Mouse (Mus musculus) c-Kit-negative CD71-positive TER-119-positive erythroid progenitor cells, embryonic 14.5 days (primary cell): ENCODE data around the gene Adam1a.

Experiments
- DNase-seq: peaks from one replicate; pipeline ENCODE4 v3.0.0-alpha.2; 2013; ENCODE audit warnings: low read depth, low spot score

Adam1a gene

DNA sequence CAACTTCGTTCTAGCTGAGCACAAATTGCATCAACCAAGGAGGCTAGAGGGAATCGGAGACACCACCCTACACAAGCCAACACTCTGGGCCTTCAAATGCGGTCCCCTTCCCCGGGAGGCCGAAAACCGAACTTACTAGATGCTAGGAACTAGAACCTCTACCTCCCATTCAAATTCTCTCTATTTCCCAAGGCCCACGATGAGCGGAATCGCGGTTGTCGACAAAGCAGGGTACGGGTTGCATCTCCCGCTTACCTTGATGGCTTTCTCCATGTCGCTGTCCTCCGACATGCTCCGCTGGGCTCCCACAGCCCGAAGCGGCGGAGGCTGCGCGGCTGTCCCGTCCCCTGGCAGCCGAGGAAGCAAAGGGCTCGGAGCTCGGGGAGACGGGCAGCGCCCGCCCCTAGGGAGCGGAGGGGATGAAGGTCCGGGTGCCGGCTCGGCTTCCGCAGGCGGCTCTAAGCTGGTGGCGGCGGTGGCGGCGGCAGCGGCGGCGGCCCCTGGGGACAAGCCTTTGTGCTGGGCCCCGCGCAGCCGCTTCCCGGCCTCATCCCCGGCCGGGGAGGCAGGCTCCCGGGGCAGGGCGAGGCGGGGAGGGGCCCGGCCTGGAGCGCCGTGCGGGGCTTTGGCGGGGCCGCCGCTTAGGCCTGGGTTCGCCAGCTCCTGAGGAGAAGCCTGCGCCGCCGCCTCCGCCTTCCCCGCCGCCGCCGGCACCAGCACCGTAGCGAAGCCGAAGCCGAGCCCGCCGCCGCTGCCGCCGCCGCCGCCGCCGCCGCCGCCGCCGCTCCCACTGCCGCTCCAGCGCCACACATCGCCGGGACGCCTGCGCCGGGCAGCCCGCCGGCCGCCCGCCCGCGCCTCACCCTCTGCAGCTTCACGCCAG, at the start of gene Adam1a, which contains the start of gene Gm42878:
Gene Adam1a, minus strand, starts transcription at position 573 of the 883 bp plus-strand sequence.
Gene Gm42878, minus strand, starts transcription at position 573 of the 883 bp plus-strand sequence.
- peak; percentile 48 for DNase-seq

DNA sequence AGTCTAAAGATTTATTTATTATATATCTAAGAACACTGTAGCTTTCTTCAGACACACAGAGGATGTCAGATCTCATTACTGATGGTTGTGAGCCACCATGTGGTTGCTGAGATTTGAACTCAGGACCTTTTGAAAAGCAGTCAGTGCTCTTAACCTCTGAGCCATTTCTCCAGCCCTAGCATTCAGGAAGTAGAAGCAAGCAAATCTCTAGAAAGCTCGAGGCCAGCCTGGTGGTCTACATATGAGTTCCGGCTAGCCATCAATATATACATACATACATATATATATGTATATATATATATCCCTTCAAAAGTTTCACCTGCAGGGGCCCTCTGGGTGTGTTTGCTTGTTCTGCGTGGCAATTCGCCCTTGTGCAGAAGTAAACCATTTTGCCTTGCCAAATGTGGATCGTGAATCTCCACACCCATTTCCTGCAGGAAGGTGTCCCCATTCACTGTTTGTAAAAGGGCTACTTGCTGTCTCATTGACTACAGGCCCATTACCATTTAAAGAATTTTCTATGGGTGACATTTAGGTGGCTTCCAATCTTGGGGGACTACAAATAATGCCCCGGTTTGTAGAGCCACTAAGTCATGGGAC, 49.5 kb upstream of the Adam1a start:
- no peak for DNase-seq

- DNase-seq: peak; percentile 64
Measured at GRCm38 (mm10) chr5:121593451-121594401, 48.4 kb upstream of the Adam1a start, which contains the start of gene Aldh2. Gene Aldh2 (minus strand): TSS chr5:121593824.

DNA sequence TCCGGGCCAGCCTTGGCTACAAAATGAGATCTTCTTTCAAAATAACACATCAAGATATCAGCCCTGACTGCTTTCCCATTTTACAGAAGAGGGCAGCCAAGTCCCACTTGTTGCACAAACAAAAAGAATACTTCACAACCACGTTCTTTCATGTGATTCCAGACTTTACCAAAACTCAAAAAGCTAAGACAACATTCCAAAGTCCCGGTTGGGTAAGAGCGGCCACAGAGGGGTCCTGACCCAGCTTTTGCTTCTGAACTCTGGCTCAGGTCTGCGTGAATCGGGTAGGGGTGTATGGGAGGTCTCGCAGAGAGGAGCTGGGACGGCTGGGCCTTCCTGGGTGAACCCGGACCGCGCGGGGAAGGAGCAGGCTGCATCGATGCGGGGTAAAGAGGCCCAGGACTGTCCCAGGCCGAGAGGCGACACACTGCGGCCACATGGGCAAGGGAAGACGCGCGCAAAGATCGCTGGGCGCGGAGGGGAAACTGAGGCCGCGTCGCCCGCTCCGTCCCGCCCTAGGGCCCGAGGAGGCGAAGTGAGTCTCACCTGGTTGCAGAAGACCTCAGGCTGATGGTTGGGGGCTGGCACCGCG, 47.6 kb upstream of the Adam1a start:
- no peak for DNase-seq

DNA sequence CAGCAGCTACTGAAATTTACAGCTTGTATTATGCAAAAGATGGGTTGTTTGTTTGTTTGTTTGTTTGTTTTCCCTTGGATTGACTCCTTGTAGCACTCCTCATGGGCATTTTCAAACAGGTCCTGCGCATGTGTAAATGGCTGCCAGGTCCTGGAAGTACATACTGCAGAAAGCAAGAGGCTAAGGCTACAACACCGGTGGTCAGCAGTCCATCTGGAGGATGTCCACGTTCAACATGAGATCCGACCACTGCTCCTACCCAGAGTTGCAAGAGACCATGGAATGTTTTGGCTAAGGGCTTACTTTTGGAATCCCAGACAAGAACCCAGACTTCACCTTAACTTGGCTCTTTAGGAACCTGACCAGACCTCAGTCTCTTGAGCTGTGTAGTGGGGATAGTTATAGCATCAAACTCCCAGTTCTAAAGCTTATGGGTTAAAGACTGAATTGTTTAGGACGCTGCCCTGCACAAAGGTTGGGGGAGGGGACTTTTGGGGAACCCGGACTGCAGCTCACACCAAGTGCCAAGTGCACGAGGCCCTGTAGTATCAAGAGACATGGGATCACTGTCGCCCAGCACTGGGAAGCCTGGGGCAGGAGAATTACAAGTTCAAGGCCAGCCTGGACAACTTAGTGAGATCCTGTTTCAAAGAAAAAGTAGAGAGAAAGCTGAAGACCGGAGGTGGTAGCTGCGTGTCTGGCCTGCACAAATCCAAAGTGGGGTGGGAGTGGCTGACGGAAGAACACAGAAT, 47.0 kb upstream of the Adam1a start:
- DNase-seq: no peak

DNA sequence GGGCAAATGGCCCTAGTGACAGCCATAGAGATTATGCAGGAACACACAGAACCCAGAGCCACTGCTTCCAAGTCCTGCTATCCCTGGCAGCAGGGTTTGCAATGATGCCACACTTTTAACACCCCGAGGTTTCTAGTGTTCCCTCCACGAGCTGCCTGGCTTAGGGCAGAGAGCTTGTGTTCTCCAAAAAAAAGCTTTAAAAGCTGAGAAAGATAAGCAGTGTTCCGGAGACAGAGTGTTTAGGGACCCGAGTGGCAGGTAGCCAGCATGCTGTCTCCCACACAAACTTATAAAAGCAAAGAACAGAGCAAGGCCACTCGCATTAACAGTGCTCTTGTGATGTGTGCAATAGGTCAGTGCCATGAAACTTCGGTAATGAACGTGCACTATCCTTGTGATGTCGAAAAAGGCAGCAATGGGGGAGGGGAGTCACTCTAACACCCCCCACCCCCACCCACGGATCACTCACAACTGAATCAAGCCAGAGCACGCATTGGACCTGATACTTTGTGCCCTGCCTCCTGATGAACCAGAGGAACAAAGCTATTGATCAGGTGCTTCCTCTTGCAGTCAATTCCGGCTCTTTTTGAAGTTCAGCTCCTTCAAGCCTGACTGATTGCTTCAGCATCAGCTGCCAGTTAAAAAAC, 46.3 kb upstream of the Adam1a start:
- DNase-seq: no peak

GRCm38 (mm10) chr5:121589928-121590327, 44.6 kb upstream of the Adam1a start:
- DNase-seq: no peak

DNA sequence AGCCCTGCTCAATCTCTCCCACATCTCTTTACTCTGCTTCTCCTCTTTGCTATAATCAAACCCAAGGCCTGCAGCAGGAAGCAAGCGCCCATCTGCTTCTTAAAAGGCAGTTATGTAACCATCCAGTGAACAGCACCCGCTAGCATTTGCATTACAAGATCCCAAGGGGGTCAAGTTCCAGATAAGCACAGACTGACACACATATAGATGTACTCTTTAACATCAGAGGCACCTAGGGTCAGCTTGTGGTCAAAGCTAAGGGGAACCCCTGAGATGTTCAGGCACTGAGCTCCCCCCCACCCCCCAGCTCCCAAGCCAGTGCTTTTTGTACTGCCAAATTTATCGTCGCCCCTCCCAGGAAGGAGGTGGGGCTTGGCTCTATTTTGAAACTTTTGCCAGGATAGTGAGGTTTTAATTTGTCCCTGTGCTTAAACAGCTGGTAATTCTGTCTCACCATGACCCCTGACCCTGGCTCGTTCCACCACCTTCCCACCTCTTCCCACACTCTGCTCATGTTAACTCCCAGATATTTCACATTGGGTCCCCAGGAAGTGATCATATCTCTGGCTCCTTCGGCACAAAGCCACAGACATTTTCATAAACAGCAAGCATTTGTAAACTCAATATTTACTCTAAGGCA, 41.2 kb upstream of the Adam1a start:
- DNase-seq: no peak

GRCm38 (mm10) chr5:121585699-121586098, 40.4 kb upstream of the Adam1a start:
- DNase-seq: no peak

DNA sequence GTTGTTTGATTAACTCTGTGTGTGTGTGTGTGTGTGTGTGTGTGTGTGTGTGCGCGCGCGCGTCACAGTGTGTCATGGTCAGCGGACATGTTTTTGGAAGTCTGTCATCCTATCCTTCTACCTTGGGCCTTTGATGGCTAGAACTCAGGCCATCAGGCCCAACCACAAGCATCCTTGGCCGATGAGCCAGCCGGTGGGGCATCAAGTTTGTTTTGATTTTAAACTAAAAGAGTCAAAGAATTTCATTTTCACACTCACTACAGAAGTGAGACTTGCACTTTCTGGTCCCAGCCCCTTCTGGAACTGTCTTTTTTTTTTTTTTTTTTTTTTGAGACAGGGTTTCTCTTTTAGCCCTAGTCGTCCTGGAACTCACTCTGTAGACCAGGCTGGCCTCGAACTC, 39.7 kb upstream of the Adam1a start:
- no peak for DNase-seq

GRCm38 (mm10) chr5:121583765-121584501, 38.7 kb upstream of the Adam1a start:
- no peak for DNase-seq

- no peak for DNase-seq
Measured at GRCm38 (mm10) chr5:121581945-121582344, 36.7 kb upstream of the Adam1a start.

GRCm38 (mm10) chr5:121576927-121577488, 31.7 kb upstream of the Adam1a start:
- DNase-seq: no peak

GRCm38 (mm10) chr5:121575867-121576266, 30.6 kb upstream of the Adam1a start:
- no peak for DNase-seq

GRCm38 (mm10) chr5:121574145-121574544, 28.9 kb upstream of the Adam1a start:
- no peak for DNase-seq

DNA sequence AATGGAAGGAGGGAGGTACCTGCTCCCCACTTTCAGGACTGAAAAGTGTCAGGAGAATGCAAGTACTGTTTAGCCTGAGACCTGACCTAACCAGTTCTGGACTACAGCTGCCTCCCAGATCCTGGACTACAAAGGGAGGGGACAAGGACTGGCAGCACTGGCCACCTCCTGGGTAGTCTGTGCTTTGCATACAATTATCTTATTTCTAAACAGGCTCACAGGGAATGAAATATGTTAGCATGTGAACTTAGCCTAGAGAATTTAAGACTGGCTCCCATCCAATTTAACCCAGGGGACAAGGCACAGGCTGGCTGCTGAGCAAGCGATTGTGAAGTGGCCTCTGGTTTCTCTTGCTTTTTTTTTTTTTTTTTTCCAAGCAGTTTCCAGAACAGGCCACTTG, 25.5 kb upstream of the Adam1a start:
- DNase-seq: no peak

DNA sequence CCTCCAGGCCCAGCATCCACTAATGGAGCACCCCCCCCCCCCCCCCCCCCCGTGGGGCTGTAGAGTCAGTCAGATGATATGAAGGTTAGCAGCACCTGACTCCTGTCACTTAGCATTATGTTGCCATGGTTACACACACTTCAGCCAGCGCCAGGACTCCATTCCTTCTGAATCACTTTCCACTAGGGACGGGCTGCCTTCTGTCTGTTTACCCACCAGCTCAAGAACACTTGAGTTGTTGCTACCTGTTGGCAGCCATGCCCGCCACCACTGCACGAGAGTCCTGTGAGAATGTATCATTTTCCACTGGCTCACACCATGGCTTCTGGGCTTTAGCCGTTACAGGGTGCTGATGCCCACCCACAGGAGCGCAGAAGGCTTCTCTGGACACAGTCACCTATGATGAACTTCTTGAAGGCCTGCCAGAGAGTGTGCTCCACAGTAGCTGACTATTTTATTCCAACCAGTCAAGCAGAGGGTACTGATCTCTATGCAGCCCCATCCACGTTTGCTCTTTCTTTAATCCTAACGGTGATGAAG, 24.7 kb upstream of the Adam1a start:
- DNase-seq: no peak

- DNase-seq: no peak
Measured at GRCm38 (mm10) chr5:121566035-121566681, 20.9 kb upstream of the Adam1a start.
